Mouse (Mus musculus): ENCODE data around the gene Cxcl12. TPM values are rescaled to one million over a fixed set of nuclear protein-coding genes. Genes with fewer than 3 reads are reported as not detected.

Cxcl12 gene
- total RNA-seq, 2 experiments from 2014 or later = 41.1 to 45.2 TPM

DNA sequence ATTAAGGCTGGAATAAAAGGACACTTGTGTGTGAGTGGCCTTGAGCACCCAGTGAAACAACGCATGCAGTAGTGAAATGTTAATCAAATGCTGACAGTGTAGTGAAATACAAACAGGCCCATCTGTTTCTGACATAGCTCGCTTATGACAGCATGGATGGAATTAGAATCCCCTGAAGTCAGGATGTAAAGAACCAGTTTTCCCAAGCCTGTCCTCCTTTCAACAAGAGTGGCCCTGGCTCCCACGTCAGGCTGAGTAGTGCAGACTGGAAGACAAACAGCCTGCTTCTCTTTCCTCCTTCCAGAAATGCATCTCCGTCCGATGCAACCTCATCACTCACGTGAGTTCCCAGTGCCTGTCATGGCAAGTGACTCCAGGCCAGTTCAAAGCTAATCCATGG, 42.2 kb downstream of the Cxcl12 start:
- no peak for DNase-seq (ENCODE audit: low spot score in 2 of 2)
- no peak overlapping the region for H3K4me3 ChIP-seq
- TF ChIP-seq CTCF (conservative IDR thresholded peaks at IDR 0.05) = no peak
- H3K27ac ChIP-seq = no peak overlapping the region

DNA sequence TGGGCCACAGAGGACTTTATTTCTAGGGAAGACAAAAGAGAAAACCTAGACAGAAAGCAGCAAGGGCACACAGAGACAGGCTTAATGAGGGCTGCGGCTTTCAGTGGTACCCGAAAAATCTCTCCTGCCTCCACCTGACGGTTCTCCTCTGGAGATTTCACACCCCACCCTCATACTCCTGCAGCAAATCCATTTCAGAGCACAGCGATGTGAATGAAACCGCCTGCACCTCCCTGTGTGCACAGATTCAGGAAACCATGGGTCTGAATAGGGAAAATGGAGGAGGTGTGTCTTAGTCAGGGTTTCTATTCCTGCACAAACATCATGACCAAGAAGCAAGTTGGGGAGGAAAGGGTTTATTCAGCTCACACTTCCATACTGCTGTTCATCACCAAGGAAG, 46.2 kb downstream of the Cxcl12 start:
- DNase-seq (ENCODE audit: low spot score in 2 of 2) = no peak
- no peak for TF ChIP-seq CTCF (conservative IDR thresholded peaks at IDR 0.05)
- H3K4me3 ChIP-seq = no peak overlapping the region
- H3K27ac ChIP-seq = no peak overlapping the region

GRCm38 (mm10) chr6:117218442-117219299, 50.3 kb downstream of the Cxcl12 start:
- Histone ChIP-seq H3K4me3 (no peak overlapping the region), H3K27ac (peak overlapping the region; percentile 64)
- DNase-seq (ENCODE audit: low spot score in 2 of 2) = peak; percentile 37 to 47
- no peak for TF ChIP-seq CTCF (conservative IDR thresholded peaks at IDR 0.05)

- no peak overlapping the region for H3K4me3 ChIP-seq
- peak overlapping the region; percentile 68; the same call in 1 of the 2 replicates for H3K27ac ChIP-seq
- DNase-seq (ENCODE audit: low spot score in 2 of 2) = no peak
- no peak for TF ChIP-seq CTCF (conservative IDR thresholded peaks at IDR 0.05)
Observed at GRCm38 (mm10) chr6:117219300-117219680, 51.0 kb downstream of the Cxcl12 start.

- no peak for TF ChIP-seq CTCF (conservative IDR thresholded peaks at IDR 0.05)
- no peak overlapping the region for H3K4me3 ChIP-seq
- peak overlapping the region; percentile 68; the same call in 1 of the 2 replicates for H3K27ac ChIP-seq
- no peak for DNase-seq (ENCODE audit: low spot score in 2 of 2)
Observed at GRCm38 (mm10) chr6:117219911-117220481, 51.7 kb downstream of the Cxcl12 start.

DNA sequence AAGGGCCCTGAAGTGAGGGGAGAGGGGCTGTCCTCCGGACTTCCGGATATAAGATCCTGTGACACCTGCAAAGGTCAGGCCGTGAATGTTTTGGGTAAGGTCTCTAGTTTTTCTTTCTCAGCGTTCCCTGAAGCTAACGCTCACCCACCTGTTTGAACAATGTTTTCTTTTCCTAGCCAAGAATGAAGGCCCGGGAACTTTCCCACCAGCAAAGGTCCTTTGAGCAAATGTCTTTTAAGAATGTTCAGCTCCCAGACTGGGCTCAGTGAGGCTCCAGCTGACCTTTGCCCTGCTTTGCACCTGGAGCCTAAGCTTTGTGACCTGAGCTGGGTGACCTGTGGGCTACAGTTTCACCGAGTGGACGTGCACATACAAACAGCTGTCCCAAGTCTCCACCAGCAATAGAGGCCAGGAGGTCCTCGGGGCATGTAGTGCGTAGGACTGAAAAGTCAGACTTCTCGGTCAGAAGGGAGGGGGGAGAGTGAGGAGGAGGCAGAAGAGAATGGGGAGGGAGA, 52.6 kb downstream of the Cxcl12 start:
- no peak for TF ChIP-seq CTCF (conservative IDR thresholded peaks at IDR 0.05)
- no peak for DNase-seq (ENCODE audit: low spot score in 2 of 2)
- Histone ChIP-seq H3K27ac (no peak overlapping the region), H3K4me3 (no peak overlapping the region)
